Mouse (Mus musculus): ENCODE measurements around the gene Tex19.1. TPM values are rescaled to one million over a fixed set of nuclear protein-coding genes. Genes with fewer than 3 reads are reported as not detected.
A peak's percentile ranks its signal among the peaks of the same experiment; 100 is the strongest.

Tex19.1 gene
- total RNA-seq, 2 experiments from 2014 or later: not detected

- DNase-seq: peak; percentile 15 to 16
Measured at GRCm38 (mm10) chr11:121143325-121144015, 2.5 kb upstream of the Tex19.1 start.

GRCm38 (mm10) chr11:121148193-121148592, 2.2 kb downstream of the Tex19.1 start:
- no peak for DNase-seq

GRCm38 (mm10) chr11:121154203-121154602, 8.3 kb downstream of the Tex19.1 start:
- no peak for DNase-seq

- peak; percentile 30 to 42 for DNase-seq
Measured at GRCm38 (mm10) chr11:121156411-121156891, 10.5 kb downstream of the Tex19.1 start.

GRCm38 (mm10) chr11:121159971-121160370, 14.0 kb downstream of the Tex19.1 start, which contains the start of gene Uts2r:
Gene Uts2r (plus strand): TSS chr11:121160271.
- DNase-seq: no peak

- no peak for DNase-seq
Measured at GRCm38 (mm10) chr11:121160636-121161346, 14.8 kb downstream of the Tex19.1 start.

- DNase-seq: no peak
Measured at GRCm38 (mm10) chr11:121163751-121164150, 17.8 kb downstream of the Tex19.1 start.

GRCm38 (mm10) chr11:121173203-121173602, 27.3 kb downstream of the Tex19.1 start:
- no peak for DNase-seq

GRCm38 (mm10) chr11:121174234-121174633, 28.3 kb downstream of the Tex19.1 start:
- no peak for DNase-seq

- DNase-seq: peak; percentile 59 to 78
Measured at GRCm38 (mm10) chr11:121176285-121177270, 30.6 kb downstream of the Tex19.1 start.

- DNase-seq: peak in 1 of 2 experiments; percentile 42
Measured at GRCm38 (mm10) chr11:121189681-121190080, 43.7 kb downstream of the Tex19.1 start.

- no peak for DNase-seq
Measured at GRCm38 (mm10) chr11:121192742-121193141, 46.8 kb downstream of the Tex19.1 start.

GRCm38 (mm10) chr11:121193415-121193814, 47.5 kb downstream of the Tex19.1 start:
- no peak for DNase-seq

Other genes with a start within 250 kb of the Tex19.1 start
- gene Ccdc57, start 213.3 kb upstream of the Tex19.1 start, total RNA-seq (2021): 10 to 100 TPM; 10.6 to 22.0 TPM
- 1 to 10 TPM in 1 of 2 experiments, under 1 TPM in 1; 0.89 to 2.1 TPM for gene Slc16a3, start 197.7 kb upstream of the Tex19.1 start, total RNA-seq (2021)
- gene Csnk1d, start 154.8 kb upstream of the Tex19.1 start, total RNA-seq (2021): 100 to 1,000 TPM; 126 to 127 TPM
- under 1 TPM; 0.30 to 0.53 TPM for gene Cd7, start 106.7 kb upstream of the Tex19.1 start, total RNA-seq (2021)
- gene Sectm1b, start 82.6 kb upstream of the Tex19.1 start, total RNA-seq (2021): not detected
- gene Sectm1a, start 64.9 kb upstream of the Tex19.1 start, total RNA-seq (2021): not detected
- gene Tex19.2, start 27.5 kb upstream of the Tex19.1 start, total RNA-seq (2021): not detected
- gene Uts2r, start 14.1 kb downstream of the Tex19.1 start, total RNA-seq (2021): not detected
- 10 to 100 TPM in 1 of 2 experiments, 1 to 10 TPM in 1; 9.1 to 11.5 TPM for gene Hexdc, start 58.3 kb downstream of the Tex19.1 start, total RNA-seq (2021)
- gene Ogfod3, start 58.6 kb downstream of the Tex19.1 start, total RNA-seq (2021): 10 to 100 TPM; 22.6 to 30.5 TPM
- 10 to 100 TPM; 20.6 to 21.0 TPM for gene Cybc1, start 83.2 kb downstream of the Tex19.1 start, total RNA-seq (2021)
- 10 to 100 TPM; 18.7 to 27.3 TPM for gene Narf, start 91.1 kb downstream of the Tex19.1 start, total RNA-seq (2021)
- gene Foxk2, start 113.8 kb downstream of the Tex19.1 start, total RNA-seq (2021): 10 to 100 TPM; 35.0 to 45.5 TPM
- gene Wdr45b, start 208.3 kb downstream of the Tex19.1 start, total RNA-seq (2021): 10 to 100 TPM; 56.7 to 67.2 TPM
- 1 to 10 TPM; 5.6 to 6.7 TPM for gene Rab40b, start 242.1 kb downstream of the Tex19.1 start, total RNA-seq (2021)